Mouse (Mus musculus) hindbrain, embryonic 14.5 days (tissue): ENCODE data around the gene Plekhf1. TPM values are rescaled to one million over a fixed set of nuclear protein-coding genes. Genes with fewer than 3 reads are reported as not detected.

ENCODE experiments used
- polyA plus RNA-seq: library from polyadenylated mRNA; unstranded; fragments of >200 nt; fragmentation: Nextera tagmentation; extraction: Ambion mirVana; gene quantifications from 2 replicates; pipeline ENCODE4 v1.2.1, GENCODE M21; 2014

Gene Plekhf1
- polyA plus RNA-seq, 1 experiment from 2014 or later, result 0.66 TPM

Other genes with a start within 250 kb of the Plekhf1 start
- 34.4 and 41.8 TPM in 2 replicates for gene Uri1, start 204.5 kb downstream of the Plekhf1 start, polyA plus RNA-seq
- gene Ccne1, start 120.5 kb downstream of the Plekhf1 start, polyA plus RNA-seq, result 16.8 and 19.6 TPM in 2 replicates
- 29.2 and 33.9 TPM in 2 replicates for gene 1600014C10Rik, start 44.8 kb downstream of the Plekhf1 start, polyA plus RNA-seq
- gene Pop4, start 43.4 kb upstream of the Plekhf1 start, polyA plus RNA-seq, result 77.8 and 81.9 TPM in 2 replicates